Mouse (Mus musculus) hindbrain, embryonic 12.5 days (tissue): Measurements from ENCODE around the gene Hnrnpab. TPM values are rescaled to one million over a fixed set of nuclear protein-coding genes. Genes with fewer than 3 reads are reported as not detected.
"Not testable (repeated sequence)": the region's sequence is repeated elsewhere in the genome, so short reads cannot be mapped to it uniquely, and the experiment has no call there.

Experiments used
- ATAC-seq: fragments of 200-750 bp; cut with Nextera tagmentation; 2 replicates; pipeline ENCODE4 v1.8.0; 2017; ENCODE audit warnings: moderate TSS enrichment; ENCODE audit not compliant: low FRiP score
- H3K27ac ChIP-seq: fragments of 300-500 bp; sonication (generic); 2 replicates; pipeline ENCODE4 v1.5.1; 2016; ENCODE audit warnings: mild to moderate bottlenecking
- H3K27me3 ChIP-seq: fragments of 300-500 bp; sonication (generic); 2 replicates; pipeline ENCODE4 v1.6.1; 2016; ENCODE audit warnings: mild to moderate bottlenecking
- H3K36me3 ChIP-seq: fragments of 300-500 bp; sonication (generic); 2 replicates; pipeline ENCODE4 v1.6.1; 2016; ENCODE audit warnings: mild to moderate bottlenecking
- H3K4me1 ChIP-seq: fragments of 300-500 bp; sonication (generic); 2 replicates; pipeline ENCODE4 v1.6.1; 2016
- H3K4me2 ChIP-seq: fragments of 300-500 bp; sonication (generic); replicated peaks from 2 replicates; pipeline ENCODE4 v1.6.1; 2016; ENCODE audit warnings: mild to moderate bottlenecking
- H3K4me3 ChIP-seq: fragments of 300-500 bp; sonication (generic); 2 replicates; pipeline ENCODE4 v1.5.1; 2016; ENCODE audit warnings: mild to moderate bottlenecking
- H3K9ac ChIP-seq: fragments of 300-500 bp; sonication (generic); 2 replicates; pipeline ENCODE4 v1.6.1; 2016; ENCODE audit warnings: mild to moderate bottlenecking, moderate library complexity
- H3K9me3 ChIP-seq: fragments of 300-500 bp; sonication (generic); replicated peaks from 2 replicates; pipeline ENCODE4 v1.6.1; 2016; ENCODE audit warnings: mild to moderate bottlenecking
- WGBS: fragments of 180-500 bp; shearing (Covaris S2); methylation state at CpG from one replicate; pipeline ENCODE4 v1.1.7; 2016; 5-methylcytosine and 5-hydroxymethylcytosine counted together
- polyA plus RNA-seq: library from polyadenylated mRNA; unstranded; fragments of >200 nt; fragmentation: Nextera tagmentation; extraction: Ambion mirVana; gene quantifications from 2 replicates; pipeline ENCODE4 v1.2.1, GENCODE M21; 2016

The Hnrnpab gene
- polyA plus RNA-seq, 1 experiment from 2014 or later: 723 TPM

- H3K9ac ChIP-seq: peak overlapping the region; percentile 55; the same call in 1 of the 2 replicates
- no peaks in the 10 kb centered on the region for H3K36me3 ChIP-seq
- H3K27me3 ChIP-seq: no peaks in the 10 kb centered on the region
- peaks cover 17% of the 10 kb centered on the region for H3K4me1 ChIP-seq
- WGBS: 8% methylated on average over 14 of the region's 14 CpGs
- no peak for ATAC-seq
- peak overlapping the region; percentile 59 for H3K4me2 ChIP-seq
- H3K27ac ChIP-seq: 0 out of 2 replicates have a peak overlapping the region, but pooled peaks have one; percentile 12
- no peaks in the 10 kb centered on the region for H3K9me3 ChIP-seq
- peak overlapping the region; percentile 27 for H3K4me3 ChIP-seq
Observed at GRCm38 (mm10) chr11:51615601-51616000, 9.0 kb upstream of the Hnrnpab start.

GRCm38 (mm10) chr11:51615129-51615528 lies 8.5 kb upstream of the Hnrnpab start:
- H3K4me1 ChIP-seq: peaks cover 13% of the 10 kb centered on the region

DNA sequence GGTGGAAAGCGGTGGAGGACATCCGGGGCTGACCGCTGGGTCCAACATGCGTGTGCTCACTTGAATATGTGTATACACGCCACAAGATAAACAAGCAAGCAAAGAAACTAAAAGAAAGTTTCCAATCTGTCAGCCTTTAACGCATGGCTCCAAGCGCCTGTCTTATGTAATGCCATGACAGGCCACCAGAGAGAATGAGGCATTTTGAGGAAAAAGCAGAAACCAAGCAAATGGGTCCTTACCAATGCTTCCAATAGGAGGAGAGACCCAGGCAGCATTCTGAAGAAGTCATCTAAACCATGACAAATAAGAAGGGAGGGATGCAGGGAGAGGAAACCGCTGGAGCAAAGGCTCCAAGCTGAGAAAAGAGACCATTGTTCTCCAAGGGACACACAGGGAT lies 7.6 kb upstream of the Hnrnpab start:
- no peak for ATAC-seq
- WGBS: 78% methylated on average over 8 of the region's 8 CpGs
- no peaks in the 10 kb centered on the region for H3K36me3 ChIP-seq
- H3K4me2 ChIP-seq: no peak overlapping the region
- H3K9ac ChIP-seq: no peak overlapping the region
- H3K27me3 ChIP-seq: no peaks in the 10 kb centered on the region
- H3K4me1 ChIP-seq: peaks cover 11% of the 10 kb centered on the region
- no peak overlapping the region for H3K4me3 ChIP-seq
- no peaks in the 10 kb centered on the region for H3K9me3 ChIP-seq
- no peak overlapping the region for H3K27ac ChIP-seq

More at GRCm38 (mm10) chr11:51615129-51615528, 8.5 kb upstream of the Hnrnpab start:
- Histone ChIP-seq H3K4me3 (peak overlapping the region; percentile 27; the same call in 1 of the 2 replicates), H3K9me3 (no peaks in the 10 kb centered on the region), H3K4me2 (peak overlapping the region; percentile 59), H3K36me3 (no peaks in the 10 kb centered on the region), H3K27me3 (no peaks in the 10 kb centered on the region), H3K9ac (peak overlapping the region; percentile 55; the same call in 1 of the 2 replicates), H3K27ac (no peak overlapping the region)
- ATAC-seq: no peak
- WGBS: 48% methylated on average over 7 of the region's 7 CpGs

DNA sequence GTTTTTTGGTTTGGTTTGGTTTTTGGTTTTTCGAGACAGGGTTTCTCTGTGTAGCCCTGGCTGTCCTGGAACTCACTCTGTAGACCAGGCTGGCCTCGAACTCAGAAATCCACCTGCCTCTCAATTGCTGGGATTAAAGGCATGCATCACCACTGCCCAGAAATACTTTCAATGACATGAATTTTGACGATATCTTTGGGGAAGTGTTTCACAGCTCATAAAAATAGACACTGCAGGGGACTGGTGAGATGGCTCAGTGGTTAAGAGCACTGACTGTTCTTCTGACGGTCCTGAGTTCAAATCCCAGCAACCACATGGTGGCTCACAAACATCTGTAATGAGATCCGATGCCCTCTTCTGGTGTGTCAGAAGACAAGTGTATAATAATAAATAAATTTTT lies 3.3 kb upstream of the Hnrnpab start:
- not testable (repeated sequence) for ATAC-seq, H3K27me3 ChIP-seq, H3K9me3 ChIP-seq, H3K4me3 ChIP-seq, H3K4me2 ChIP-seq, H3K36me3 ChIP-seq, H3K9ac ChIP-seq, H3K27ac ChIP-seq
- 86% methylated on average over 5 of the region's 5 CpGs for WGBS
- H3K4me1 ChIP-seq: peaks cover 10% of the 10 kb centered on the region

DNA sequence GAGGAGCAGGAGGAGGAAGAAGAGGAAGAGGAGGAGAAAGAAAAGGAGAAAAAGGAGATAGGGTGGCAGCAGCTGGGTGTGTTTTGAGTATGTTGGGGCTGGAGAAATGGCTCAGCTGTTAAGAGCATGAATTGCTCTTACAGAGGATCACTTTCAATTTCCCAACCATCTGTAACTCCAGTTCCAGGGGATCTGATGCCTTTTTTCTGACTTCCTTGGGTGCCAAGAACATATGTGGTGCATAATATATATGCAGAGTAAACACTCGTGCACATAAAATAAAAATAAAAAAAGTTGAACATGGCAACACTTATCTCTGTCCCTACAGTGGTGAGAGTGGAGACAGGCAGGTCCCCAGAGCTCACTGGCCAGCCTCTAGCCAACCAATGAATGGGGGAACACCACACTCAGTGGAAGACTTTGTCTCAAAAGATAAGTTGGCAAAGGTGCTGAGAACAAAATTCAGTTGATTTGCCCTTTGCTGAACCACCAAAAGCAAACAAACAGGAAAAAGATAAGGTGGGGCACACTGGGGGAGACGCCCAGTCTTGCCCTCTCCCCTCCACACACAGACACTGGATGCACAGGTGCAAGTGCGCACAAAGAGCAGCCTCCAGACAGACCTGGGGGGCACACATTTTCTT lies 2.7 kb upstream of the Hnrnpab start:
- no peaks in the 10 kb centered on the region for H3K9me3 ChIP-seq

GRCm38 (mm10) chr11:51607096-51607738 lies 570 bp upstream of the Hnrnpab start:
- Histone ChIP-seq H3K9ac (peak overlapping the region; percentile 100), H3K36me3 (peaks cover 27% of the 10 kb centered on the region), H3K27me3 (no peaks in the 10 kb centered on the region), H3K4me3 (peak overlapping the region; percentile 100), H3K4me2 (peak overlapping the region; percentile 70), H3K9me3 (no peaks in the 10 kb centered on the region), H3K27ac (peak overlapping the region; percentile 96), H3K4me1 (peaks cover 34% of the 10 kb centered on the region)
- WGBS: 12% methylated on average over 15 of the region's 15 CpGs
- peak; percentile 68 for ATAC-seq

More for the DNA sequence above, 2.7 kb upstream of the Hnrnpab start:
- no peak for ATAC-seq
- Histone ChIP-seq H3K4me1 (peaks cover 15% of the 10 kb centered on the region), H3K36me3 (peaks cover 5% of the 10 kb centered on the region), H3K9ac (no peak overlapping the region), H3K27ac (no peak overlapping the region), H3K4me2 (no peak overlapping the region), H3K27me3 (no peaks in the 10 kb centered on the region), H3K4me3 (no peak overlapping the region)
- WGBS: 86% methylated on average over 3 of the region's 3 CpGs

DNA sequence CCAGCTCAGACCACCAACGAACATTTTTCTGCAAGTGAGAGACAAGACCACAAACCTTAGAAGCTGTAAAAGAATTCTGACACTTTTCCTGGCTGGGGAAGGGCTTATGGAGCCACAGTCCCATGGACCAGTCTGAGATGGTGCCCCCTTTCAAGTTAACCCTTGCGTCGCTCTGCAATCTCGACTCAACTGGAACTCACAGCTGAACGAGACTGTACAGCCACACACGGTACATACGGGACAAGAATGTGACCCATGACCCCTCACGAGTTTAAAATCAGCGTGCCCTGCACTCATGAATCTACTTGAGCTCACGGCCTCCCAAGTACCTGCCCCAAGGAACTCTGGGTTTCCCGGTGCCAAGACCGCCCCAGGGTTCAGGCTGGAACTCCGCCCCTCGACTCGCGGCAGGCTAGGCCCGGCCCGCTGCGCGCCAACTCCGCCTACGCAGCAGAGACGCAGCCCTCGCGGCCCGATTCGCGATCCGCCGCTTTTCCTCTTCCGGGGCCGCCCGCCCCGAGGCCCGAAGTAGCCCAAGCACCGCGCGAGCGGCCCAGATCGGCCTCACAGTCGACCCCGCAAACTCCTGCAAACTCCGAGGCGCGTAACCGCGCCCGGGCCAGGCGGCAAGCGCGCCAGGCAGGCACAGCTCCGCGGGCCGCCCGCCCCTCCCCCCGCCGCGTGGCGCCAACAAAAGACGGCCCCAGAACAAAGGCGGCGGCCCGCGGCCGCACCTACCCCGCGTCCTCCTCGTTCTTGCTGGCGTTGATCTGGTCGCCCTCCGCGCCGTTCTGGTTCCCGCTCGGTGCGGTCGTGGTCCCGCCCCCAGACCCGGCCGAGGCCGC lies 823 bp downstream of the Hnrnpab start:
- H3K27me3 ChIP-seq: no peaks in the 10 kb centered on the region
- H3K9me3 ChIP-seq: no peaks in the 10 kb centered on the region
- H3K4me3 ChIP-seq: peak overlapping the region; percentile 100
- peak overlapping the region; percentile 89 for H3K4me2 ChIP-seq
- peak overlapping the region; percentile 100 for H3K9ac ChIP-seq
- peaks cover 41% of the 10 kb centered on the region for H3K36me3 ChIP-seq
- H3K4me1 ChIP-seq: peaks cover 42% of the 10 kb centered on the region
- H3K27ac ChIP-seq: peak overlapping the region; percentile 96
- WGBS: under 1% methylated on average over 75 of the region's 81 CpGs
- ATAC-seq: peak; percentile 55

- H3K4me1 ChIP-seq: peaks cover 38% of the 10 kb centered on the region
- ATAC-seq: no peak
- WGBS: 96% methylated on average over 3 of the region's 3 CpGs
- H3K36me3 ChIP-seq: peaks cover 76% of the 10 kb centered on the region
- H3K27ac ChIP-seq: no peak overlapping the region
- H3K9ac ChIP-seq: no peak overlapping the region
- H3K9me3 ChIP-seq: no peaks in the 10 kb centered on the region
- H3K4me3 ChIP-seq: no peak overlapping the region
- no peak overlapping the region for H3K4me2 ChIP-seq
- no peaks in the 10 kb centered on the region for H3K27me3 ChIP-seq
Observed at GRCm38 (mm10) chr11:51602253-51602652, 4.4 kb downstream of the Hnrnpab start.

DNA sequence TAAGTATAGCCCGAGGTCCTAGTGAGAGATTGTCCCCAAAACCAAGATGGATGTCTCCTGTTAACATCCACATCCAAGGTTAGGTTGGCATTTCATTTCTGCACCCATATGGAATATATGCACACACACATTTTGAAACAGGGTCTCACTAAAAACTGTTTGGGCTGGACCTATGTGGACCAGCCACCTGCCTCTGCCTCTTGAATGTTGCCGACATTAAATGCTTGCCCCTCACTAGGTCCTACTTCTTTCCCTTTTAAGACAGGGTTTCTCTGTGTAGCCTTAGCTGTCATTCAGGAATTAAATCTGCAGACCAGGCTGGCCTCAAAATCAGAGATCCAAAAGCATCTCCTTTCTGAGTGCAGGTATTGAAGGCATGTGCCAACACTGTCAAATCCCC lies 9.1 kb downstream of the Hnrnpab start:
- Histone ChIP-seq H3K4me1 (peaks cover 11% of the 10 kb centered on the region), H3K9ac (no peak overlapping the region), H3K27ac (no peak overlapping the region), H3K27me3 (no peaks in the 10 kb centered on the region), H3K4me2 (no peak overlapping the region), H3K36me3 (peaks cover 98% of the 10 kb centered on the region), H3K9me3 (no peaks in the 10 kb centered on the region), H3K4me3 (no peak overlapping the region)
- 86% methylated on average over 2 of the region's 2 CpGs for WGBS
- ATAC-seq: no peak

- no peak for ATAC-seq
- Histone ChIP-seq H3K4me2 (no peak overlapping the region), H3K27me3 (no peaks in the 10 kb centered on the region), H3K9ac (no peak overlapping the region), H3K4me3 (no peak overlapping the region), H3K36me3 (peaks cover 98% of the 10 kb centered on the region), H3K4me1 (no peaks in the 10 kb centered on the region), H3K9me3 (no peaks in the 10 kb centered on the region), H3K27ac (no peak overlapping the region)
- WGBS: 88% methylated on average over 1 of the region's 1 CpGs
Observed at GRCm38 (mm10) chr11:51595459-51596083, 11.1 kb downstream of the Hnrnpab start.

DNA sequence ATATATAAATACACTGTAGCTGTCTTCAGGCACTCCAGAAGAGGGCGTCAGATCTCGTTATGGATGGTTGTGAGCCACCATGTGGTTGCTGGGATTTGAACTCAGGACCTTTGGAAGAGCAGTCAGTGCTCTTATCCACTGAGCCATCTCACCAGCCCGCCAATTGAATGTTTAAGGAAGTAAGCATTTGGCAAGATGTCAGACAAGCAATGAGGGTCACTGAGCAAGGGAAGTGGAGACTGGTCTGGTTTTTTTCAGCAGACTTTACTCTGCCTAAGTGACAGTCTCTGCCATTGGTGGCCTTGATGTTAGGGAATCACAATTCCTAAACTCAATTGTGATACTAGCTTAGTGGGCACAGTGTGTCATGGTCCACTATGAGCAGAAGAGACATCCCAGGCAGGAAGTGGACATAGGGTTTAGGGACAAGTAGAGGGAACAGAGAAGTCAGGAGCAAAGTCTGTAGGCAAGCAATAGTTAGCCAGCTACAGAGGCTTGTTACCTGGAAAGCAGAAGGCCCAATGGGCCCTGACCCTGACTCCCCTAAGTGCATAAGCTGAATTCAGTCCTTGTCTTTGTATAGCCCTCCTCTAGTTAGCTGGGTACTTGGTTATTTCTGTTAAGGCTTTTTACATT lies 11.8 kb downstream of the Hnrnpab start:
- no peaks in the 10 kb centered on the region for H3K27me3 ChIP-seq
- WGBS: 84% methylated on average over 3 of the region's 3 CpGs
- ATAC-seq: no peak

More for the DNA sequence above, 11.8 kb downstream of the Hnrnpab start:
- no peak overlapping the region for H3K4me3 ChIP-seq
- H3K36me3 ChIP-seq: peaks cover 98% of the 10 kb centered on the region
- H3K27ac ChIP-seq: no peak overlapping the region
- no peak overlapping the region for H3K9ac ChIP-seq
- H3K4me1 ChIP-seq: no peaks in the 10 kb centered on the region
- no peaks in the 10 kb centered on the region for H3K9me3 ChIP-seq
- H3K4me2 ChIP-seq: no peak overlapping the region
